Mouse (Mus musculus) testis, adult 2 months (tissue): ENCODE results near the gene Ostm1. TPM values are rescaled to one million over a fixed set of nuclear protein-coding genes. Genes with fewer than 3 reads are reported as not detected.
A peak's percentile ranks its signal among the peaks of the same experiment; 100 is the strongest.

Source experiments
- H3K27ac ChIP-seq: fragments of 200-500 bp; 2 replicates; pipeline ENCODE4 v1.5.1; 2012; ENCODE audit warnings: low read depth, low read length; ENCODE audit not compliant: control insufficient read depth, insufficient read depth
- H3K27me3 ChIP-seq: fragments of 200-500 bp; 2 replicates; pipeline ENCODE4 v1.6.1; 2012; ENCODE audit warnings: mild to moderate bottlenecking, low read length, moderate library complexity; ENCODE audit not compliant: control insufficient read depth, insufficient read depth
- H3K36me3 ChIP-seq: fragments of 200-500 bp; 2 replicates; pipeline ENCODE4 v1.6.1; 2012; ENCODE audit warnings: mild to moderate bottlenecking, low read length; ENCODE audit not compliant: control insufficient read depth, insufficient read depth
- H3K4me1 ChIP-seq: fragments of 200-500 bp; 2 replicates; pipeline ENCODE4 v1.6.1; 2012; ENCODE audit warnings: low read length; ENCODE audit not compliant: control insufficient read depth, insufficient read depth
- H3K4me3 ChIP-seq: fragments of 200-500 bp; 2 replicates; pipeline ENCODE4 v1.5.1; 2012; ENCODE audit warnings: low read depth, mild to moderate bottlenecking, low read length, moderate library complexity, mixed read lengths; ENCODE audit not compliant: control insufficient read depth
- CTCF ChIP-seq: fragments of 200-500 bp; IDR thresholded peaks from 2 replicates; pipeline ENCODE4 v1.5.1; 2012; ENCODE audit warnings: low read depth, mild to moderate bottlenecking, inconsistent platforms, low read length, moderate library complexity; ENCODE audit not compliant: control insufficient read depth, insufficient read depth, insufficient replicate concordance
- POLR2A ChIP-seq: fragments of 200-500 bp; IDR thresholded peaks from 2 replicates; pipeline ENCODE4 v1.6.1; 2012; ENCODE audit warnings: low read depth, mild to moderate bottlenecking, inconsistent platforms, low read length, moderate library complexity; ENCODE audit not compliant: control insufficient read depth
- polyA plus RNA-seq: library from polyadenylated mRNA; depleted of rRNA; stranded (reverse); fragments of >200 nt; gene quantifications from 2 replicates; pipeline ENCODE4 v1.2.3, GENCODE M21; 2012

Ostm1 gene
- polyA plus RNA-seq, 1 experiment, result 4.1 TPM

- Histone ChIP-seq H3K4me3 (no peak overlapping the region), H3K27me3 (no peaks in the 10 kb centered on the region), H3K4me1 (no peaks in the 10 kb centered on the region), H3K27ac (no peak overlapping the region), H3K36me3 (no peaks in the 10 kb centered on the region)
- TF ChIP-seq POLR2A (no peak), CTCF (no peak)
These were observed 118.5 kb downstream of the Ostm1 start for GRCm38 (mm10) chr10:42702111-42702510.

GRCm38 (mm10) chr10:42714676-42715075 is 131.1 kb downstream of the Ostm1 start:
- TF ChIP-seq CTCF (no peak), POLR2A (no peak)
- Histone ChIP-seq H3K27ac (no peak overlapping the region), H3K27me3 (no peaks in the 10 kb centered on the region), H3K4me3 (no peak overlapping the region), H3K36me3 (no peaks in the 10 kb centered on the region), H3K4me1 (peaks cover 4% of the 10 kb centered on the region)

- peak overlapping the region; percentile 24 for H3K4me3 ChIP-seq
- peaks cover 4% of the 10 kb centered on the region for H3K4me1 ChIP-seq
- no peak for TF ChIP-seq CTCF
- no peak for TF ChIP-seq POLR2A
- H3K27me3 ChIP-seq, result no peaks in the 10 kb centered on the region
- H3K36me3 ChIP-seq, result no peaks in the 10 kb centered on the region
- no peak overlapping the region for H3K27ac ChIP-seq
These were observed 131.9 kb downstream of the Ostm1 start for GRCm38 (mm10) chr10:42715366-42716035.

- Histone ChIP-seq H3K27me3 (no peaks in the 10 kb centered on the region), H3K27ac (no peak overlapping the region), H3K4me1 (no peaks in the 10 kb centered on the region; the same call in 1 of the 2 replicates), H3K36me3 (no peaks in the 10 kb centered on the region), H3K4me3 (no peak overlapping the region)
- TF ChIP-seq POLR2A (no peak), CTCF (no peak)
These were observed 138.5 kb downstream of the Ostm1 start for GRCm38 (mm10) chr10:42722116-42722515.

- Histone ChIP-seq H3K36me3 (no peaks in the 10 kb centered on the region), H3K4me1 (no peaks in the 10 kb centered on the region; the same call in 1 of the 2 replicates), H3K27me3 (no peaks in the 10 kb centered on the region), H3K4me3 (no peak overlapping the region), H3K27ac (no peak overlapping the region)
- TF ChIP-seq POLR2A (no peak), CTCF (no peak)
These were observed 139.9 kb downstream of the Ostm1 start for GRCm38 (mm10) chr10:42723275-42724232.

- H3K27ac ChIP-seq, result no peak overlapping the region
- TF ChIP-seq POLR2A, result no peak
- no peak for TF ChIP-seq CTCF
These were observed 146.0 kb downstream of the Ostm1 start for GRCm38 (mm10) chr10:42729607-42730006.

GRCm38 (mm10) chr10:42734546-42735060 is 151.0 kb downstream of the Ostm1 start:
- no peaks in the 10 kb centered on the region for H3K4me1 ChIP-seq
- TF ChIP-seq CTCF (no peak), POLR2A (no peak)
- H3K36me3 ChIP-seq, result no peaks in the 10 kb centered on the region
- no peak overlapping the region for H3K4me3 ChIP-seq
- no peaks in the 10 kb centered on the region for H3K27me3 ChIP-seq
- no peak overlapping the region for H3K27ac ChIP-seq

More at GRCm38 (mm10) chr10:42729607-42730006, 146.0 kb downstream of the Ostm1 start:
- no peaks in the 10 kb centered on the region for H3K4me1 ChIP-seq
- no peaks in the 10 kb centered on the region for H3K27me3 ChIP-seq
- H3K4me3 ChIP-seq, result no peak overlapping the region
- H3K36me3 ChIP-seq, result no peaks in the 10 kb centered on the region
